Mouse (Mus musculus): Measurements from ENCODE around the gene Hoxa11.

Hoxa11 gene

GRCm38 (mm10) chr6:52249415-52249738, 3.8 kb upstream of the Hoxa11 start:
- in situ Hi-C loops (cut with MboI, MseI), result no loop called here

GRCm38 (mm10) chr6:52248638-52249414, 3.2 kb upstream of the Hoxa11 start:
- in situ Hi-C loops (cut with MboI, MseI), result no loop called here

- in situ Hi-C loops (cut with MboI, MseI), result no loop called here
These were observed 2.4 kb upstream of the Hoxa11 start for GRCm38 (mm10) chr6:52247766-52248637.

DNA sequence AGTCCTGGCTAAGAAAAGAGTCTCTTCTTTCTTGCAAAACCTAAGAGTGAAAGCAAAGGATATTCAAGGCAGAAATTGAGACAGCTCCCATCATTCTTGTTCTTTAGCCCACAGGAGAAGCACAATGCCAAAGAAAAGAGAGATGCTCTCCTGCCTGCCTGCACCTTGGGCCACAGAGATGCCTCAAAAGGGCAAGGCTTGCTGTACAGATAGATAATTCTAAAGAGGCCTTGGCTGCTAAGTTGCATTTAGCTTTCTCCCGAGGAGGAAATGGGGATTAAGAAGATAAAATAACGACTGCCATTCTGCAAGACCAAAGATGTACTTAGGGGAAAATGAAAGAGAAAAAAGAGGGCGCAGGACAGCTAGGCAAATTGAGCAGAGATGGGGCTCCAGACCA, 1.3 kb upstream of the Hoxa11 start:
- in situ Hi-C loops (cut with MboI, MseI), result no loop called here

- in situ Hi-C loops (cut with MboI, MseI), result no loop called here
These were observed 793 bp upstream of the Hoxa11 start for GRCm38 (mm10) chr6:52246403-52246803.

DNA sequence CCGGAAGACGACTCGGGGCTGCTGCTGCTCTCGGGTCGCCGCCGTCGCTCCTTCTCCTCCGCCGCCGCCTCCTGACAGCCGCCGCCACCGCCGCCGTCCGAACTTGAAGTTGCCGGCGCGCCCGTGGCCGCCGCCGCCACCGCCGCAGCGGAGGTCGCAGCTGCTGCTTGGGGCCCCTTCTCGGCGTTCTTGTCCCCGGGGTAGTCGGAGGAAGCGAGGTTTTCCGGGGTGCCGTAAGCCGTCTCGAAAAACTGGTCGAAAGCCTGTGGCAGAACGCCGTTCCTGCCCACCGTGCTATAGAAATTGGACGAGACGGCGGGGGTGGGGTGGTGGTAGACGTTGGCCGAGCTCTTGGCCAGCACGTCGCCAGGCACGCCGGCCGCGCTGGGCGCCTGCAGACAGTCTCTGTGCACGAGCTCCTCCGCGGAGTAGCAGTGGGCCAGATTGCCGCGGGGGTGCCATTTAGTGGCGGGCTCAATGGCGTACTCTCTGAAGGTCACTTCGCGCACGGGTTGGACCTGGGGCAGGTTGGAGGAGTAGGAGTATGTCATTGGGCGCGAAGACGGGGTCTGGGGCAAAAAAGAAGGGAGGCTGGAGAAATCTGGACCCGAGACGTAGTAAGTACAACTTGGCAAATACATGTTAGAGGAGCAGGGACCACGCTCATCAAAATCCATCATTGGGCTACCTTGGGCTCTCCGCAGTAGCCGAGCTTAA, 412 bp downstream of the Hoxa11 start:
- in situ Hi-C loops (cut with MboI, MseI), result no loop called here

- in situ Hi-C loops (cut with MboI, MseI), result loop anchor here in 1 of 2 experiments (5.0 kb wide), 1 partner anchor 68 kb away; the partner anchor contains the start of gene Evx1
These were observed 1.1 kb downstream of the Hoxa11 start for GRCm38 (mm10) chr6:52244471-52245039.

DNA sequence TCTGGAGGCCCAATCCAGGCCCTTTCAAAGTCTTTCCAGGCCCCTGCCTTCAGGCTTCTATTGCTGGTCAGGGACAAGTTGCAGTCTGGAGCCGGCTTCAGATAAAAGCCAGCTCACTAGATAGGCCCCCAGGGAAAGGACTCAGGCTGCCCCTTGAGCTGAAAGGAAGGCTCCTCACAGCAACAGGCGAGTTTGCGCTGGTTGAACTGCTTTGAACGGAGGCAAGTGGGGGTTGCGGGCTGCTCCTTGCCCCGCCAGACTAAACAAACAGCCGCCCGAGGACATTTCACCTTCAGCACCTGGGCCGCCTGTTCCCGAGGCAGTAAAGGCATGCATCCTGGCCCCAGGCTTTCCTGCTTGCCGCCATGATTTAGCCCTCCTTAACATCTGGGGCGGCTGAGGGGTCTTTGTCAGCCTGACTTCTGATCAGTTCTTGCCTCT, 1.9 kb downstream of the Hoxa11 start:
- in situ Hi-C loops (cut with MboI, MseI), result loop anchor here in 1 of 2 experiments (5.0 kb wide), 1 partner anchor 69 kb away; the partner anchor contains the start of gene Evx1

DNA sequence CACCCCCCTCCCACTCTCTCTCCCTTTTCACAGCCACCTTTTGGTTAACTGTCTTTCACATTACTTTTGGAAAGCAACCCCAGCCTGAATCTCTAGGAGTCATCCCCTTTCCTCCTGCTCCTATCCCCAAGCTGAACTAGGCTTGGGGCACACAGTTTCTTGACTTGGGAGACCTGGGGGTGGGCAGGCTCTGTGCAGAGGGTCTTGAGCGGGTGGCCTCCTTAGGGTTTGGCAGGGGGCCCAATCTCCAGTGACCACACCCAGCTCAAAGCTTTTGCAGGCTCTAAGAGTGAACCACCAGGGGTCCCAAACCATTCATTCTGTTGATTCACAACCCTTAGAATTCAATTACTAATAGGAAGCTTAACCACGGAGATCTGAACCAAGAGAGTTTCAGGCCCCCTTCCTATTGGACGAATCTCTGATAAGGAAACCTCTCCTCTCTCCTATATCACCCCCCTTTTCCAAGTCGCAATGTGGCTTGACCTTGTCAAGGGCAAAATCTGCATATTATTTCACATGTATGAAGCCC, 2.7 kb downstream of the Hoxa11 start:
- in situ Hi-C loops (cut with MboI, MseI), result loop anchor here in 1 of 2 experiments (5.0 kb wide), 1 partner anchor 69 kb away; the partner anchor contains the start of gene Evx1

DNA sequence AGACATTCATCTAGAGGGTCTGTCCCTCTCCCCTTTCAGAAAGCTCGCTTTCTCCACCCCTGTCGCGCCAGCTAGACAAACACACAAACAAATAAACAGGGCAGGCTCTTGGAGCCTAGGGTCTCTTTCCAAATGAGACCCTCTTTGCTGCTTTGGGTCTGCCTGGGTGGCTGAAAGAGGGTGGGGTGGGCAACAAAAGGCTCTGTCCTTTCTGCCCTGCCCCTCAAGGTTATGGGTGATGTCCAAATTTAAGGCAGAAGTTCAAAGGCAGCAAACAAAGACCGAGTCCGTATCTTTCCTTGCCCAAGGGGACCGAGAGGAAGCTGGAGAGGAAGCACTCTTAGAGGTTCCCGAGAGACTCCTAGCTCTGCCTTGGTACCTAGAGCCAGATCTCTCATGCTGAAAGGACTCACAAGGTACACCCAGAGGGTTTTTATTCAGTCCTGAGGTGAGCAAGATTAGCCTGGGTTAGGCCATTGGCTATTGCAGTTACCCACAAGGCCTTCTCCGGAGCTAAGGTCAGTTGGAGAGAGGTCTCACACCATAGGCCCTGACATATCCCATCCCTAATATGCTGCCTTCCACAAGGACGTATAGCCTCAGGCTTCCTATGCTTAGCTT, 4.5 kb downstream of the Hoxa11 start:
- in situ Hi-C loops (cut with MboI, MseI), result loop anchor here in 1 of 2 experiments (5.0 kb wide), 1 partner anchor 71 kb away; the partner anchor contains the start of gene Evx1

DNA sequence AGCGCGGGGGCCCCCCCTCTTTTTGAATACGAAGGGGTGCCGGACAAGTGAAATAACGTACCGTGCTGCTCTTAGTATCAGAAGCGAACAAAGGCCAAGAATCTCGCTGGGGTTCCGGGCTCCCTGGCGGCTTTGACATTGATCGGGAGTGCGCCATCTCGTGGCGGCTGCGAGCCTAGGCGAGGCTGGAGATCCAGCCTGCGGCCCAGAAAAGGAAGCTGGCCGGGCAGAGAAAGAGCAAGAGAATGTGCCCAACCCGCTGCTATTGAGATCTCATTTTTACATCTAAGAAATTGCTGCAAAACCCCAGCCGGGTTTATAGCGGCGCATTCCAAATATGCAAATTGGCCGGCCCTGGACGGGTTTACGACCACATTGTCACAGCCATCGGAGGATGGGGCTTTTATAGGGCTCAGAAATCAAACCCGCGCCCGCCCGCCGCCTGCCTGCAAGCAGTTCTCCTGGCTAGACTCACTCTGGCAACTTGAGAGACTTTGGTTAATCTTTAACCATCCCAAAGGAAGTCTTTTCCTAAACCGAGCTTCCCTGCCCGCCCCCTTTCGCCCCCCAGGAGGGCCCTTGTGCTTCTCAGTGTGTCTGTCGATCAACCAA, 5.1 kb downstream of the Hoxa11 start, which contains the start of gene Hoxa10:
Hoxa10 (minus strand) TSS at position 466 of the 612 bp plus-strand sequence.
- in situ Hi-C loops (cut with MboI, MseI), result loop anchor here in 1 of 2 experiments (5.0 kb wide), 1 partner anchor 72 kb away; the partner anchor contains the start of gene Evx1

DNA sequence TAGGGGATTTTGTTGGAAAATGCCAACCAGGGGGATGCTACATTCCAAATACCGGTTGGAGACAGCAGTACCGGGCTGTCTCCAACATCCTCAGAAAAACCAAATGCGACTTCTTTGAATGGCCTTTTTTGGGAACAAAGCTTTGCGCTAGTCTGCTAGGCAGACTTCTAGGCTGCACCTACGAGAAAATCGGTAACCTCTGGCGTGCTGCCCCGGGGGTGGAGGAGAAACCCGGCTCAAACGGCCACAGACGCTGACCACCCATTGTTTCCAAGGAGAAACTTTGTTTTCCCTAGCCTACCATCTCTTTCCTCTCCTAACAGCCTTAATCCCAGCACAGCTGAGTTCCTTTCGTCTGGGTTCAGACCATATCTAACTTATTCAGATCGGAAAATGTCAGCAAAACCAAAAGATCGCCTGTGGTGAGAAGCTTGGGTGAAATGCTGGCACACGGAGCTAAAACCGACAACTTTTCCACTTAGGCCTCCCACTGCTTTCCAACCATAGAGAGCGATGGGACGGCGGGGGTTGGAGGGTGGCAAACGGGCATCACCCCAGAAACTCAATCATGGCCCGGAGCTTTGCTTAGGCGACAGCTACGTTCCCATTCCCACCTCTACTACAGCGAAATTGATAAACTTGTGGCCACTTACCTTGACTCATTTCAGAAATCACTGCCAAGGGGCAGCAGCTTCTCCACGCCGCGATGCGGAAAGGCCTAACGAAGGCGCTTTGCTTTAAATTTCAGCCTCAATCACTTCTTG, 5.8 kb downstream of the Hoxa11 start:
- in situ Hi-C loops (cut with MboI, MseI), result loop anchor here in 1 of 2 experiments (5.0 kb wide), 1 partner anchor 72 kb away; the partner anchor contains the start of gene Evx1

DNA sequence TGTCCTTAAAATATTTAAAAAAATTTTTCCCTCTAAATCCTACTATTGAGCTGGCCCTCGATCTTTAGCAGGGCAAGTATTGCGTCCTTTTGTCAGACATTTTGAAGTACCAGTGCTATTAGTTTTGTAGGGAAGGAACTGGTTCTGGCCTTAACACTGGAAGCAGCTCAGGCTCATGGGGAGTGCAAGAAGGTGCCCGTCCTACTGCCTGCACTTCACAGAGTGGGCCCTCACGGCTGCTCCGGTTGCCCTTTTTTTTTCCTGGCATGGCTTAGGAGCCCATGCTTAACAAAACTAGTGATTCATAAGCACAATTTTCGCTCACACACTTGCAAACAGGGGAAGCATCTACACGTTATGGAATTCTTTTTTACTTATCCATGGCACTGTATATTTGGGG, 6.6 kb downstream of the Hoxa11 start:
- in situ Hi-C loops (cut with MboI, MseI), result no loop called here

GRCm38 (mm10) chr6:52238155-52238545, 7.5 kb downstream of the Hoxa11 start:
- in situ Hi-C loops (cut with MboI, MseI), result no loop called here

- in situ Hi-C loops (cut with MboI, MseI), result no loop called here
These were observed 8.1 kb downstream of the Hoxa11 start for GRCm38 (mm10) chr6:52237346-52238154.

- in situ Hi-C loops (cut with MboI, MseI), result no loop called here
These were observed 8.8 kb downstream of the Hoxa11 start for GRCm38 (mm10) chr6:52236806-52237205.

- in situ Hi-C loops (cut with MboI, MseI), result no loop called here
These were observed 9.7 kb downstream of the Hoxa11 start for GRCm38 (mm10) chr6:52235866-52236265.

DNA sequence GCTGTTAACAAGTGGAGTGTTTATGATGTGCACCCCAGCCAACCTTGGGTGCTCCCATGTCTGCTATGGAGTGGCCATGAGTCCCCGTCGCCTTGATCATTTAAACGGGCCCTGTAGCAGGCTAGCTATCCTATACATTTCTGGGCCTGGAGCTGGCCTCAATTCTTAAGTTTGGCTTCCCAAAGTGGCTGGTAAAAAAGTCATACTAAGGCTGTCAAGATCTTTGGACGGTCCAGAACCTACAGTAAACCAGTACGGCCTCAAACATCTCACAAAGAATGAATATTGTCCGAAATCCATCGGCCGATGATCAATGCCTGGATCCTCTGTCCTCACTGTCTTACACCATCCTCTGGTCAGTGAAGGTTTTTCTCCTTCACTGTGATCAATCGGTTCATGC, 10.3 kb downstream of the Hoxa11 start:
- in situ Hi-C loops (cut with MboI, MseI), result no loop called here
